Mouse (Mus musculus) hindbrain, embryonic 12.5 days (tissue): Measurements from ENCODE around the gene Pgpep1. TPM values are rescaled to one million over a fixed set of nuclear protein-coding genes. Genes with fewer than 3 reads are reported as not detected.

Source experiments
- ATAC-seq: fragments of 200-750 bp; cut with Nextera tagmentation; 2 replicates; pipeline ENCODE4 v1.8.0; 2017; ENCODE audit warnings: moderate TSS enrichment; ENCODE audit not compliant: low FRiP score
- H3K27ac ChIP-seq: fragments of 300-500 bp; sonication (generic); 2 replicates; pipeline ENCODE4 v1.5.1; 2016; ENCODE audit warnings: mild to moderate bottlenecking
- H3K27me3 ChIP-seq: fragments of 300-500 bp; sonication (generic); 2 replicates; pipeline ENCODE4 v1.6.1; 2016; ENCODE audit warnings: mild to moderate bottlenecking
- H3K36me3 ChIP-seq: fragments of 300-500 bp; sonication (generic); 2 replicates; pipeline ENCODE4 v1.6.1; 2016; ENCODE audit warnings: mild to moderate bottlenecking
- H3K4me1 ChIP-seq: fragments of 300-500 bp; sonication (generic); 2 replicates; pipeline ENCODE4 v1.6.1; 2016
- H3K4me2 ChIP-seq: fragments of 300-500 bp; sonication (generic); replicated peaks from 2 replicates; pipeline ENCODE4 v1.6.1; 2016; ENCODE audit warnings: mild to moderate bottlenecking
- H3K4me3 ChIP-seq: fragments of 300-500 bp; sonication (generic); 2 replicates; pipeline ENCODE4 v1.5.1; 2016; ENCODE audit warnings: mild to moderate bottlenecking
- H3K9ac ChIP-seq: fragments of 300-500 bp; sonication (generic); 2 replicates; pipeline ENCODE4 v1.6.1; 2016; ENCODE audit warnings: mild to moderate bottlenecking, moderate library complexity
- H3K9me3 ChIP-seq: fragments of 300-500 bp; sonication (generic); replicated peaks from 2 replicates; pipeline ENCODE4 v1.6.1; 2016; ENCODE audit warnings: mild to moderate bottlenecking
- WGBS: fragments of 180-500 bp; shearing (Covaris S2); methylation state at CpG from one replicate; pipeline ENCODE4 v1.1.7; 2016; 5-methylcytosine and 5-hydroxymethylcytosine counted together
- polyA plus RNA-seq: library from polyadenylated mRNA; unstranded; fragments of >200 nt; fragmentation: Nextera tagmentation; extraction: Ambion mirVana; gene quantifications from 2 replicates; pipeline ENCODE4 v1.2.1, GENCODE M21; 2016

The Pgpep1 gene
- 101 and 125 TPM in 2 replicates for polyA plus RNA-seq

GRCm38 (mm10) chr8:70660273-70660725, at the start of gene Pgpep1:
Gene Pgpep1, minus strand, starts transcription at chr8:70660388.
- Histone ChIP-seq H3K4me2 (peak within 1 kb of the TSS; percentile 74), H3K9me3 (no peaks in the 10 kb centered on the region), H3K27ac (peak within 1 kb of the TSS; percentile 90), H3K36me3 (no peaks in the 10 kb centered on the region), H3K9ac (peak within 1 kb of the TSS; percentile 90), H3K27me3 (no peaks in the 10 kb centered on the region), H3K4me3 (peak within 1 kb of the TSS; percentile 82), H3K4me1 (peaks cover 45% of the 10 kb centered on the region)
- ATAC-seq, result peak; percentile 35
- 4% methylated on average over 14 of the region's 14 CpGs for WGBS

DNA sequence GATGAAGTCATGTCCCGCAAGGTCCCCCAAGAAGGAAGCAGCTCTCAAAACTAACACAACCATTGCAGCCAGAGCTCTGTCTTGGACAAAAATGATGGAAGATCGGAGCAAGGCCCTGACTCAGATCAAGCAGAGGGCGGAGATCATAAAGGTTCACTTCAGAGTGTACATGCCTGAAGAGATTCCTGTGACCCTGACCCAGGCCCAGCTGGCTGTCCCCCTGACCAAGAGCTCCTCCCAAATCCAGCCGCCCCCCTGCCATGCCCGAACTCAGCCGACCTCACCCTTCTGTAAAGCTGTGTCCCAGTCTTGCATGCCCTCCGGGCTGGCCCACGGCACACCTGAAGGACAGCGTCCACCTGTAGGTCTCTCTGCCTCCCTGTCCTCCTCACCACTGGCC, 49.6 kb upstream of the Pgpep1 start:
- Histone ChIP-seq H3K36me3 (peaks cover 3% of the 10 kb centered on the region), H3K9ac (no peak overlapping the region), H3K4me1 (peaks cover 7% of the 10 kb centered on the region; the same call in 1 of the 2 replicates), H3K9me3 (no peaks in the 10 kb centered on the region), H3K27me3 (0 out of 2 replicates have a peak, but pooled peaks cover 7% of the 10 kb centered on the region), H3K4me2 (no peak overlapping the region), H3K4me3 (no peak overlapping the region), H3K27ac (no peak overlapping the region)
- 87% methylated on average over 9 of the region's 9 CpGs for WGBS
- ATAC-seq, result no peak

- 86% methylated on average over 14 of the region's 14 CpGs for WGBS
- no peak for ATAC-seq
Observed at GRCm38 (mm10) chr8:70708281-70708680, 48.1 kb upstream of the Pgpep1 start.

DNA sequence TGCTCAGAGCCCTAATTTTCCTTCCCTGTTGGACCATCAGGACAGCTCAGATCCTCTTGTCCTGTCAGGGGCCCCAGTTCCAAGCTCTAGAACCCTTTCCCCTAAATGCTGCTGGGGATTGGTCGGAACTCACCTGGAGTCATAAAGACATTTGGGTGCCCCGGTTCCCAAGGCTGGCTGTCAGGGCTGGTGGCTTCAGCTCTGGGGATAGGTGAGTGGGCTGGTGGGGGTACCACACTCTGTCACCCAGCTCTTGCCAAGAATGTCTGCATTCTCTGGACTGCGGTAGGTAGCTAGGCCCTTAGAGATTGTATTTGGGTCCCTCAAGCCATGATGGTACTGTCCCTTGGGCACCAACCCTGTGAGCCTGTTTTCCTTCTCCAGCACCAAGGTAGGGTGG, 43.1 kb upstream of the Pgpep1 start, which contains the start of gene Iqcn:
TSS of gene Iqcn (plus strand) at position 171 of the 400 bp plus-strand sequence.
- Histone ChIP-seq H3K4me1 (peaks cover 27% of the 10 kb centered on the region), H3K9ac (0 out of 2 replicates have a peak within 1 kb of the TSS, but pooled peaks have one; percentile 8), H3K4me2 (peak within 1 kb of the TSS; percentile 68), H3K27me3 (no peaks in the 10 kb centered on the region), H3K4me3 (no peak within 1 kb of the TSS), H3K36me3 (peaks cover 18% of the 10 kb centered on the region), H3K9me3 (no peaks in the 10 kb centered on the region), H3K27ac (no peak within 1 kb of the TSS)
- ATAC-seq, result no peak
- 95% methylated on average over 3 of the region's 3 CpGs for WGBS

More at GRCm38 (mm10) chr8:70708281-70708680, 48.1 kb upstream of the Pgpep1 start:
- H3K9ac ChIP-seq, result no peak overlapping the region
- H3K36me3 ChIP-seq, result peaks cover 10% of the 10 kb centered on the region
- peaks cover 4% of the 10 kb centered on the region; the same call in 1 of the 2 replicates for H3K4me1 ChIP-seq
- no peaks in the 10 kb centered on the region for H3K9me3 ChIP-seq
- no peak overlapping the region for H3K4me2 ChIP-seq
- no peak overlapping the region for H3K27ac ChIP-seq
- H3K4me3 ChIP-seq, result no peak overlapping the region
- H3K27me3 ChIP-seq, result 0 out of 2 replicates have a peak, but pooled peaks cover 7% of the 10 kb centered on the region

GRCm38 (mm10) chr8:70702842-70703182, 42.6 kb upstream of the Pgpep1 start:
- Histone ChIP-seq H3K4me1 (peaks cover 32% of the 10 kb centered on the region), H3K27me3 (no peaks in the 10 kb centered on the region), H3K9me3 (no peaks in the 10 kb centered on the region), H3K9ac (no peak overlapping the region), H3K4me2 (no peak overlapping the region), H3K36me3 (peaks cover 18% of the 10 kb centered on the region), H3K27ac (no peak overlapping the region), H3K4me3 (no peak overlapping the region)
- 86% methylated on average over 3 of the region's 3 CpGs for WGBS
- ATAC-seq, result no peak

DNA sequence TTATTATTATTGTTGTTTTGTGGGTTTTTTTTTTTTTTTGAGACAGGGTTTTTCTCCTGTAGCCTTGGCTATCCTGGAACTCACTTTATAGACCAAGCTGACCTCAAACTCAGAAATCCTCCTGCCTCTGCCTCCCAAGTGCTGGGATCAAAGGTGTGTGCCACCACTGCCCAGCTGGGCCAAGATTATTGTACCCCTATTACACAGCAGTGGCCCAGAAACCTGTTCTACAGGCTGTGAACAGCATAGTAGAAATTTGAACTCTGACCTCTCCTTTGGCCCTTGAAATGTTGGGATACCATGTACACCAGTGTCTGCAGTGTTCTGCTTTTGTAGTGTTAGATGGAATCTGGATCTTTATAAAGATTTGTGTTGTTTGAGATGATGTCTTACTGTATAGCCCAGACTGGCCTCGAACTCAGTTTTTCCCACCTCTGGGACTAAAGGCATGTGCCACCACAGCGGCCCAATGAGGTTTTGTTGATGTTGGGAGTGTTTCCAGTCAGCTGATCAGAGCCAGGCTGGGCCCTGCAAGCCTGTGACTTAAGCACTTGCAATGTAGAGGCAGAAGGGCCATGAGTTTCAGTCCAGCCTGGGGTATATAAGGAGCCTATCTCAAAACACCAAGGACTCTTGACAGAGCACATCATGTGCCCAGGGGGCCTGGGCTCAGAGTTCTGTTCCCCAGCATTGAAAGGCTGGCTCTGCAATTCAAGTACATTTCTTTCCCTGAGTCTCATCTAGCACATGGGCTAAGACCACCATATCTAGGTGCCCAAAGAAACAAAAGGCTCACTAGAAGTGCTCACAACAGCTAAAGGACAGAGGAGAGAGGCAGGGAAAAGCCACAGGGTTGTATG, 42.0 kb upstream of the Pgpep1 start:
- Histone ChIP-seq H3K4me2 (peak overlapping the region; percentile 68), H3K9me3 (no peaks in the 10 kb centered on the region), H3K27me3 (no peaks in the 10 kb centered on the region), H3K27ac (no peak overlapping the region), H3K9ac (no peak overlapping the region), H3K36me3 (peaks cover 18% of the 10 kb centered on the region), H3K4me1 (peaks cover 37% of the 10 kb centered on the region), H3K4me3 (no peak overlapping the region)
- ATAC-seq, result no peak
- WGBS, result 81% methylated on average over 2 of the region's 2 CpGs

- Histone ChIP-seq H3K9me3 (no peaks in the 10 kb centered on the region), H3K27me3 (no peaks in the 10 kb centered on the region), H3K9ac (peak overlapping the region; percentile 100), H3K4me2 (peak overlapping the region; percentile 68), H3K4me1 (peaks cover 46% of the 10 kb centered on the region), H3K4me3 (peak overlapping the region; percentile 99), H3K36me3 (peaks cover 15% of the 10 kb centered on the region), H3K27ac (peak overlapping the region; percentile 98)
- WGBS, result 53% methylated on average over 10 of the region's 10 CpGs
- no peak; the same call in 1 of the 2 replicates for ATAC-seq
Observed at GRCm38 (mm10) chr8:70701048-70701981, 41.1 kb upstream of the Pgpep1 start.

GRCm38 (mm10) chr8:70700555-70700922, 40.4 kb upstream of the Pgpep1 start:
- H3K27me3 ChIP-seq, result no peaks in the 10 kb centered on the region
- peak overlapping the region; percentile 98 for H3K27ac ChIP-seq
- H3K36me3 ChIP-seq, result peaks cover 15% of the 10 kb centered on the region
- H3K9me3 ChIP-seq, result no peaks in the 10 kb centered on the region
- peak overlapping the region; percentile 100 for H3K9ac ChIP-seq
- peaks cover 54% of the 10 kb centered on the region for H3K4me1 ChIP-seq
- peak; percentile 24 for ATAC-seq
- WGBS, result under 1% methylated on average over 20 of the region's 20 CpGs
- H3K4me3 ChIP-seq, result peak overlapping the region; percentile 99
- peak overlapping the region; percentile 68 for H3K4me2 ChIP-seq

DNA sequence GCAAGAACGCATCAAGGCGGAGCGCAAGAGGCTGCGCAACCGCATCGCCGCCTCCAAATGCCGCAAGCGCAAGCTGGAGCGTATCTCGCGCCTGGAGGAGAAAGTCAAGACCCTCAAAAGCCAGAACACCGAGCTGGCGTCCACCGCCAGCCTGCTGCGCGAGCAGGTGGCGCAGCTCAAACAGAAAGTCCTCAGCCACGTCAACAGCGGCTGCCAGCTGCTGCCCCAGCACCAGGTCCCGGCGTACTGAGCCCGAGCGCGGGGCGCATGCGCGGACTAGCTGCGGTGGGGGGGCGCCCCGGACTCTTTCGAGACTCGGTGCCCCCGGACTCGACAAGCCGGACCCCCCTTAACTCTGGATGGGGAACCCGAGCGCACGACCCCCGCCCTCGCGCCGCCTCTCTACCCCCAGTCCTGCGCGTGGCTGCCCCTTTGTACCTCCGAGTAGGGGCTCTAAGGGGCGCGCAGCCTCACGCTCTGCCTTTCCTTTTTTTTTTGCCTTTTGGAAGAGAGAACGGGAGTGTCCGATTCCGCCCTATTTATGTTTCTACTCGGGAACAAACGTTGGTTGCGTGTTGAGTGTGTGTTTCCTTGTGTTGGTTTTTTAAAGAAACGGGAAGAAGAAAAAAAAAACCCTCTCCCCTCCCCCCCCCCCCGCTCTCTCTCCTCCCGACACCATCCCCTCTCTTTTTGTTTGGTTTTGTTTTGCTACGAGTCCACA, 39.8 kb upstream of the Pgpep1 start:
- Histone ChIP-seq H3K4me2 (peak overlapping the region; percentile 68), H3K27me3 (no peaks in the 10 kb centered on the region), H3K4me1 (peaks cover 59% of the 10 kb centered on the region), H3K4me3 (peak overlapping the region; percentile 99), H3K36me3 (peaks cover 15% of the 10 kb centered on the region), H3K9me3 (no peaks in the 10 kb centered on the region), H3K27ac (peak overlapping the region; percentile 98), H3K9ac (peak overlapping the region; percentile 100)
- under 1% methylated on average over 58 of the region's 59 CpGs for WGBS
- ATAC-seq, result no peak

DNA sequence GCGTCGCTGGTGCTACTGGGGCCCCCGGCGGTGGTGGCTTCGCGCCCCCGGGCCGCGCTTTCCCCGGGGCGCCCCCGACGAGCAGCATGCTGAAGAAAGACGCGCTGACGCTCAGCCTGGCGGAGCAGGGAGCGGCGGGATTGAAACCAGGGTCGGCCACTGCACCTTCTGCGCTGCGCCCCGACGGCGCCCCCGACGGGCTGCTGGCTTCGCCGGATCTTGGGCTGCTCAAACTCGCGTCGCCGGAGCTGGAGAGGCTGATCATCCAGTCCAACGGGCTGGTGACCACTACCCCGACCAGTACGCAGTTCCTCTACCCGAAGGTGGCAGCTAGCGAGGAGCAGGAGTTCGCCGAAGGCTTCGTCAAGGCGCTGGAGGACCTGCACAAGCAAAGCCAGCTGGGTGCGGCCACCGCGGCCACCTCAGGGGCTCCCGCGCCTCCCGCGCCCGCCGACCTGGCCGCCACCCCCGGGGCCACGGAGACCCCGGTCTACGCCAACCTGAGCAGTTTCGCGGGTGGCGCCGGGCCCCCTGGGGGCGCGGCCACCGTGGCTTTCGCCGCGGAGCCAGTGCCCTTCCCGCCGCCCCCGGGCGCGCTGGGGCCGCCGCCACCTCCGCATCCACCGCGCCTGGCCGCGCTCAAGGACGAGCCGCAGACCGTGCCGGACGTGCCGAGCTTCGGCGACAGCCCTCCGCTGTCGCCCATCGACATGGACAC, 39.1 kb upstream of the Pgpep1 start:
- peak overlapping the region; percentile 100 for H3K9ac ChIP-seq
- peaks cover 15% of the 10 kb centered on the region for H3K36me3 ChIP-seq
- H3K4me1 ChIP-seq, result peaks cover 59% of the 10 kb centered on the region
- no peaks in the 10 kb centered on the region for H3K27me3 ChIP-seq
- WGBS, result under 1% methylated on average over 89 of the region's 89 CpGs
- peak overlapping the region; percentile 99 for H3K4me3 ChIP-seq
- no peaks in the 10 kb centered on the region for H3K9me3 ChIP-seq
- H3K27ac ChIP-seq, result peak overlapping the region; percentile 98
- peak; percentile 20 for ATAC-seq
- H3K4me2 ChIP-seq, result peak overlapping the region; percentile 68
